In the genomic region with DNA sequence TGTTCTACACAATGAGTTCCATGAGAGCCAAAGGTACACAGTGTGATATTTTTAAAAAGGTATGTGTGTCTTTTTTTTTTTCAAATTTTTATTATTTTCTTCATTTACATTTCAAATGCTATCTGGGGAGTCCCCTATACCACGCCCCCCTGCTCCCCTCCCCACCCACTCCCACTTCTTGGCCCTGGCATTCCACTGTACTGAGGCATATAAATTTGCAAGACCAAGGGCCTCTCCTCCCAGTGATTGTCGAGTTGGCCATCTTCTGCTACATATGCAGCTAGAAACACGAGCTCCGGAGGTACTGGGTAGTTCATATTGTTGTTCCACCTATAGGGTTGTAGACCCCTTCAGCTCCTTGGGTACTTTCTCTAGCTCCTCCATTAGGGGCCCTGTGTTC, we compare ENCODE assay signal across 8 mouse cellular contexts. TPM values are rescaled to one million over a fixed set of nuclear protein-coding genes. Genes with fewer than 3 reads are reported as not detected.
DNase-seq lines count a peak whose midpoint lies in the region; ATAC-seq and TF ChIP-seq lines count a peak whose summit lies in the region.
"Not testable (repeated sequence)": the region's sequence is repeated elsewhere in the genome, so short reads cannot be mapped to it uniquely, and the experiment has no call there.

No protein-coding gene starts in this region.

- peak overlapping the region; percentile 76; the same call in 1 of the 2 replicates for H3K4me2 ChIP-seq in forebrain, embryonic 13.5 days
- H3K4me2 ChIP-seq in hindbrain, embryonic 15.5 days: peak overlapping the region; percentile 88; the same call in 1 of the 2 replicates
- peak overlapping the region; percentile 87 for H3K4me2 ChIP-seq in liver, embryonic 12.5 days
- peak overlapping the region; percentile 93 for H3K4me2 ChIP-seq in liver, embryonic 15.5 days
- H3K4me2 ChIP-seq in myocyte (ENCODE audit: low read depth): not testable (repeated sequence)

- H3K4me1 ChIP-seq in E14TG2a.4 (replicated peaks; ENCODE audit: low read depth, low read length): peaks cover 64% of the 10 kb centered on the region
- peaks cover 0 to 11% of the 10 kb centered on the region in 2 experiments; a peak in 2 of 4 replicates for H3K4me1 ChIP-seq in ES-E14 (ENCODE audit: control insufficient read depth in 2 of 2, insufficient read depth in 2 of 2, low read length in 2 of 2, poor library complexity in 1 of 2)
- H3K4me1 ChIP-seq in embryonic facial prominence, embryonic 10.5 days: peaks cover 39% of the 10 kb centered on the region
- peaks cover 30% of the 10 kb centered on the region for H3K4me1 ChIP-seq in forebrain, embryonic 13.5 days
- peaks cover 31% of the 10 kb centered on the region for H3K4me1 ChIP-seq in hindbrain, embryonic 15.5 days (replicated peaks)
- peaks cover 75% of the 10 kb centered on the region for H3K4me1 ChIP-seq in liver, embryonic 12.5 days
- peaks cover 79% of the 10 kb centered on the region for H3K4me1 ChIP-seq in liver, embryonic 15.5 days (replicated peaks)

- in situ Hi-C loops in ES-E14 (cut with MboI; ENCODE audit: low sequenced_read_pairs in 2 of 2, unreplicated experiment in 2 of 2): not testable (repeated sequence)

- not testable (repeated sequence) for TF ChIP-seq CTCF in E14TG2a.4 (conservative IDR thresholded peaks at IDR 0.05; ENCODE audit: low read length)

- not testable (repeated sequence) for DNase-seq in ES-E14 (ENCODE audit: low read depth, low spot score); embryonic facial prominence, embryonic 10.5 days (ENCODE audit: low spot score)

- not testable (repeated sequence) for ATAC-seq in forebrain, embryonic 13.5 days; hindbrain, embryonic 15.5 days (ENCODE audit: low FRiP score, low read depth); liver, embryonic 12.5 days; liver, embryonic 15.5 days (ENCODE audit: insufficient read depth)

- peaks cover 28% of the 10 kb centered on the region for H3K36me3 ChIP-seq in E14TG2a.4 (ENCODE audit: insufficient read depth, low read length)
- peaks cover 18% of the 10 kb centered on the region for H3K36me3 ChIP-seq in ES-E14 (ENCODE audit: control insufficient read depth, insufficient read depth, low read length, poor library complexity, severe bottlenecking)
- H3K36me3 ChIP-seq in embryonic facial prominence, embryonic 10.5 days (replicated peaks): peaks cover 18% of the 10 kb centered on the region
- peaks cover 13% of the 10 kb centered on the region for H3K36me3 ChIP-seq in forebrain, embryonic 13.5 days (ENCODE audit: poor library complexity, severe bottlenecking)
- H3K36me3 ChIP-seq in hindbrain, embryonic 15.5 days: not testable (repeated sequence)
- H3K36me3 ChIP-seq in liver, embryonic 12.5 days: peaks cover 23% of the 10 kb centered on the region
- H3K36me3 ChIP-seq in liver, embryonic 15.5 days (replicated peaks): peaks cover 21% of the 10 kb centered on the region
- peaks cover 12% of the 10 kb centered on the region for H3K36me3 ChIP-seq in myocyte (ENCODE audit: control insufficient read depth, insufficient read depth)

- peak overlapping the region; percentile 24; the same call in 1 of the 2 replicates for H3K27ac ChIP-seq in ES-E14 (ENCODE audit: insufficient read depth, low read depth, low read length, poor library complexity, severe bottlenecking)
- peak overlapping the region; percentile 96; the same call in 1 of the 2 replicates for H3K27ac ChIP-seq in embryonic facial prominence, embryonic 10.5 days (replicated peaks)
- H3K27ac ChIP-seq in forebrain, embryonic 13.5 days; hindbrain, embryonic 15.5 days (replicated peaks); liver, embryonic 12.5 days; liver, embryonic 15.5 days (replicated peaks): not testable (repeated sequence)

- H3K79me2 ChIP-seq in myocyte (ENCODE audit: control insufficient read depth, insufficient read depth): peaks cover 31% of the 10 kb centered on the region

- H3K9ac ChIP-seq in ES-E14 (ENCODE audit: insufficient read depth, low read depth, low read length, poor library complexity, severe bottlenecking); forebrain, embryonic 13.5 days; hindbrain, embryonic 15.5 days; liver, embryonic 15.5 days: not testable (repeated sequence)
- 0 out of 2 replicates have a peak overlapping the region, but pooled peaks have one; percentile 96 for H3K9ac ChIP-seq in liver, embryonic 12.5 days

- not testable (repeated sequence) for H3K27me3 ChIP-seq in E14TG2a.4 (ENCODE audit: insufficient read depth, low read length); embryonic facial prominence, embryonic 10.5 days (replicated peaks; ENCODE audit: low read depth, poor library complexity, severe bottlenecking); forebrain, embryonic 13.5 days; hindbrain, embryonic 15.5 days; liver, embryonic 12.5 days (replicated peaks); liver, embryonic 15.5 days; myocyte (ENCODE audit: control insufficient read depth, insufficient read depth, insufficient read length)

- not testable (repeated sequence) for H3ac ChIP-seq in myocyte (ENCODE audit: control insufficient read depth, insufficient read length)

- 0 out of 2 replicates have a peak overlapping the region, but pooled peaks have one; percentile 94 for H3K4me3 ChIP-seq in E14TG2a.4 (replicated peaks; ENCODE audit: low read length)
- H3K4me3 ChIP-seq in ES-E14 (ENCODE audit: insufficient read depth in 1 of 2, low read depth in 1 of 2, low read length in 2 of 2, poor library complexity in 1 of 2, severe bottlenecking in 1 of 2); embryonic facial prominence, embryonic 10.5 days; forebrain, embryonic 13.5 days: not testable (repeated sequence)
- 0 out of 2 replicates have a peak overlapping the region, but pooled peaks have one; percentile 92 for H3K4me3 ChIP-seq in hindbrain, embryonic 15.5 days
- peak overlapping the region; percentile 91; the same call in 1 of the 2 replicates for H3K4me3 ChIP-seq in liver, embryonic 12.5 days
- H3K4me3 ChIP-seq in liver, embryonic 15.5 days (replicated peaks): peak overlapping the region; percentile 91; the same call in 1 of the 2 replicates
- peak overlapping the region; percentile 80 for H3K4me3 ChIP-seq in myocyte

- not testable (repeated sequence) for TF ChIP-seq POLR2A in myocyte (IDR thresholded peaks at IDR 0.05; ENCODE audit: insufficient read length, low read depth)

- 72% methylated on average over 4 of the region's 4 CpGs for WGBS in embryonic facial prominence, embryonic 10.5 days
- 72% methylated on average over 4 of the region's 4 CpGs for WGBS in forebrain, embryonic 13.5 days
- WGBS in hindbrain, embryonic 15.5 days: 65% methylated on average over 4 of the region's 4 CpGs
- 48% methylated on average over 4 of the region's 4 CpGs for WGBS in liver, embryonic 12.5 days (ENCODE audit: insufficient replicate concordance)
- WGBS in liver, embryonic 15.5 days (ENCODE audit: insufficient replicate concordance): 40% methylated on average over 4 of the region's 4 CpGs

- not testable (repeated sequence) for H3K9me3 ChIP-seq in E14TG2a.4 (ENCODE audit: low read length); ES-E14 (ENCODE audit: control insufficient read depth, insufficient read depth, low read depth, low read length); embryonic facial prominence, embryonic 10.5 days; forebrain, embryonic 13.5 days (replicated peaks); hindbrain, embryonic 15.5 days; liver, embryonic 12.5 days (replicated peaks); liver, embryonic 15.5 days (replicated peaks)

RNA-seq across cellular contexts. Expression of gene Sod1, which starts 1.1 kb away (rescaled TPM):
- 990 and 1,081 TPM in 2 replicates for total RNA-seq in ES-E14 (2012; rRNA removed)
- polyA plus RNA-seq in embryonic facial prominence, embryonic 10.5 days (2016; fragmentation: Nextera tagmentation; extraction: Ambion mirVana): 1,351 and 1,353 TPM in 2 replicates
- 954 and 979 TPM in 2 replicates for polyA plus RNA-seq in forebrain, embryonic 13.5 days (2015; fragmentation: Nextera tagmentation; extraction: Ambion mirVana)
- 957 and 969 TPM in 2 replicates for polyA plus RNA-seq in hindbrain, embryonic 15.5 days (2015; fragmentation: Nextera tagmentation; extraction: Ambion mirVana)
- polyA plus RNA-seq in liver, embryonic 12.5 days (2016; fragmentation: Nextera tagmentation; extraction: Ambion mirVana): 1,290 and 1,294 TPM in 2 replicates
- polyA plus RNA-seq in liver, embryonic 15.5 days (2015; fragmentation: Nextera tagmentation; extraction: Ambion mirVana): 982 and 1,104 TPM in 2 replicates
- polyA plus RNA-seq in myocyte (2012; fragmentation: generic; extraction: Trizol): 551 TPM
